Mouse (Mus musculus) thymus, postnatal 36 days (tissue): ENCODE measurements around the gene Alk.

Experiments
- DNase-seq, 2 experiments: peaks; one replicate each; pipeline ENCODE4 v3.0.0; 2022; ENCODE audit warnings: mixed read lengths in 2 of 2

The Alk gene

GRCm38 (mm10) chr17:72399331-72400059 is 204.9 kb downstream of the Alk start:
- no peak for DNase-seq

GRCm38 (mm10) chr17:72395956-72396355 is 208.5 kb downstream of the Alk start:
- DNase-seq = no peak

GRCm38 (mm10) chr17:72368991-72369390 is 235.4 kb downstream of the Alk start:
- DNase-seq = no peak

GRCm38 (mm10) chr17:72362811-72363496 is 241.5 kb downstream of the Alk start:
- no peak for DNase-seq

GRCm38 (mm10) chr17:72361961-72362360 is 242.5 kb downstream of the Alk start:
- DNase-seq = no peak

- no peak for DNase-seq
These were observed 247.6 kb downstream of the Alk start for GRCm38 (mm10) chr17:72356759-72357302.

GRCm38 (mm10) chr17:72339437-72339836 is 265.0 kb downstream of the Alk start:
- DNase-seq = no peak

- no peak for DNase-seq
These were observed 271.5 kb downstream of the Alk start for GRCm38 (mm10) chr17:72332909-72333308.

- no peak for DNase-seq
These were observed 278.5 kb downstream of the Alk start for GRCm38 (mm10) chr17:72325941-72326340.

GRCm38 (mm10) chr17:72319576-72319975 is 284.9 kb downstream of the Alk start:
- no peak for DNase-seq

GRCm38 (mm10) chr17:72299651-72300050 is 304.8 kb downstream of the Alk start:
- DNase-seq = no peak

- DNase-seq = no peak
These were observed 308.1 kb downstream of the Alk start for GRCm38 (mm10) chr17:72296349-72296748.

GRCm38 (mm10) chr17:72293267-72293580 is 311.2 kb downstream of the Alk start:
- no peak for DNase-seq

GRCm38 (mm10) chr17:72292444-72293266 is 311.8 kb downstream of the Alk start:
- DNase-seq = no peak

- DNase-seq = no peak
These were observed 318.5 kb downstream of the Alk start for GRCm38 (mm10) chr17:72285961-72286360.

- no peak for DNase-seq
These were observed 326.1 kb downstream of the Alk start for GRCm38 (mm10) chr17:72278296-72278695.

GRCm38 (mm10) chr17:72276778-72277177 is 327.6 kb downstream of the Alk start:
- DNase-seq = no peak

- no peak for DNase-seq
These were observed 329.0 kb downstream of the Alk start for GRCm38 (mm10) chr17:72275391-72275904.

GRCm38 (mm10) chr17:72274205-72274604 is 330.2 kb downstream of the Alk start:
- no peak for DNase-seq

- no peak for DNase-seq
These were observed 332.8 kb downstream of the Alk start for GRCm38 (mm10) chr17:72271640-72272039.

- DNase-seq = no peak
These were observed 335.9 kb downstream of the Alk start for GRCm38 (mm10) chr17:72268529-72268928.

- no peak for DNase-seq
These were observed 339.0 kb downstream of the Alk start for GRCm38 (mm10) chr17:72265171-72266022.
